Mouse (Mus musculus) olfactory bulb, adult 2 months (tissue): Measurements from ENCODE around the gene Frmpd4. TPM values are rescaled to one million over a fixed set of nuclear protein-coding genes. Genes with fewer than 3 reads are reported as not detected.

ENCODE experiments used
- H3K27ac ChIP-seq: fragments of 200-500 bp; 2 replicates; pipeline ENCODE4 v1.5.1; 2012; ENCODE audit warnings: low read depth, low read length; ENCODE audit not compliant: insufficient read depth
- H3K4me1 ChIP-seq: fragments of 200-500 bp; 2 replicates; pipeline ENCODE4 v1.6.1; 2012; ENCODE audit warnings: low read length; ENCODE audit not compliant: control insufficient read depth, insufficient read depth
- H3K4me3 ChIP-seq: fragments of 200-500 bp; 2 replicates; pipeline ENCODE4 v1.5.1; 2012; ENCODE audit warnings: mild to moderate bottlenecking, low read depth, low read length, moderate library complexity; ENCODE audit not compliant: insufficient read depth
- CTCF ChIP-seq: fragments of 200-500 bp; IDR thresholded peaks from 2 replicates; pipeline ENCODE4 v1.5.1; 2012; ENCODE audit warnings: low read depth, mild to moderate bottlenecking, low read length, moderate library complexity; ENCODE audit not compliant: insufficient read depth
- POLR2A ChIP-seq: fragments of 200-500 bp; IDR thresholded peaks from 2 replicates; pipeline ENCODE4 v1.6.1; 2012; ENCODE audit warnings: mild to moderate bottlenecking, low read depth, low read length, moderate library complexity; ENCODE audit not compliant: insufficient read depth
- WGBS: fragments of 180-500 bp; shearing (Covaris S2); methylation state at CpG from one replicate; pipeline ENCODE4 v1.1.7; 2018; 5-methylcytosine and 5-hydroxymethylcytosine counted together
- polyA plus RNA-seq: library from polyadenylated mRNA; stranded (reverse); fragments of >200 nt; gene quantifications from 2 replicates; pipeline ENCODE4 v1.2.4, GENCODE M21; 2012; ENCODE audit warnings: low replicate concordance; ENCODE audit not compliant: missing spikeins, insufficient read depth, insufficient read length

The Frmpd4 gene
- polyA plus RNA-seq, 1 experiment, result not detected

GRCm38 (mm10) chrX:168403512-168403911, 173.5 kb downstream of the Frmpd4 start:
- no peak for TF ChIP-seq CTCF
- no peak for TF ChIP-seq POLR2A
- H3K27ac ChIP-seq, result no peak overlapping the region
- H3K4me3 ChIP-seq, result no peak overlapping the region
- no peaks in the 10 kb centered on the region for H3K4me1 ChIP-seq
- 85% methylated on average over 2 of the region's 2 CpGs for WGBS

- TF ChIP-seq POLR2A (no peak), CTCF (no peak)
- 62% methylated on average over 2 of the region's 2 CpGs for WGBS
- no peak overlapping the region for H3K4me3 ChIP-seq
- no peaks in the 10 kb centered on the region for H3K4me1 ChIP-seq
- no peak overlapping the region for H3K27ac ChIP-seq
Observed at GRCm38 (mm10) chrX:168350431-168350830, 226.6 kb downstream of the Frmpd4 start.

GRCm38 (mm10) chrX:168349320-168350225, 227.5 kb downstream of the Frmpd4 start:
- Histone ChIP-seq H3K4me3 (no peak overlapping the region), H3K4me1 (no peaks in the 10 kb centered on the region), H3K27ac (no peak overlapping the region)
- no peak for TF ChIP-seq POLR2A
- WGBS, result 78% methylated on average over 5 of the region's 5 CpGs

GRCm38 (mm10) chrX:168338212-168338611, 238.8 kb downstream of the Frmpd4 start:
- Histone ChIP-seq H3K27ac (no peak overlapping the region), H3K4me1 (no peaks in the 10 kb centered on the region), H3K4me3 (no peak overlapping the region)
- TF ChIP-seq CTCF (no peak), POLR2A (no peak)

- H3K4me3 ChIP-seq, result no peak overlapping the region
- H3K4me1 ChIP-seq, result no peaks in the 10 kb centered on the region
- no peak for TF ChIP-seq CTCF
- no peak for TF ChIP-seq POLR2A
- WGBS, result 83% methylated on average over 3 of the region's 3 CpGs
- H3K27ac ChIP-seq, result no peak overlapping the region
Observed at GRCm38 (mm10) chrX:168325161-168325560, 251.9 kb downstream of the Frmpd4 start.

- WGBS, result 91% methylated on average over 1 of the region's 1 CpGs
- H3K4me3 ChIP-seq, result no peak overlapping the region
- no peaks in the 10 kb centered on the region for H3K4me1 ChIP-seq
- no peak overlapping the region for H3K27ac ChIP-seq
- TF ChIP-seq POLR2A (no peak), CTCF (no peak)
Observed at GRCm38 (mm10) chrX:168312158-168312557, 264.9 kb downstream of the Frmpd4 start.

GRCm38 (mm10) chrX:168310143-168310542, 266.9 kb downstream of the Frmpd4 start:
- 21% methylated on average over 1 of the region's 1 CpGs for WGBS
- TF ChIP-seq POLR2A (no peak), CTCF (no peak)
- no peak overlapping the region for H3K27ac ChIP-seq
- H3K4me3 ChIP-seq, result no peak overlapping the region
- H3K4me1 ChIP-seq, result no peaks in the 10 kb centered on the region

- 80% methylated on average over 3 of the region's 3 CpGs for WGBS
- Histone ChIP-seq H3K4me3 (no peak overlapping the region), H3K27ac (no peak overlapping the region), H3K4me1 (no peaks in the 10 kb centered on the region)
- TF ChIP-seq POLR2A (no peak), CTCF (no peak)
Observed at GRCm38 (mm10) chrX:168292506-168292905, 284.5 kb downstream of the Frmpd4 start.

GRCm38 (mm10) chrX:168207034-168207433, 370.0 kb downstream of the Frmpd4 start:
- Histone ChIP-seq H3K4me1 (no peaks in the 10 kb centered on the region), H3K4me3 (no peak overlapping the region), H3K27ac (no peak overlapping the region)
- 47% methylated on average over 3 of the region's 3 CpGs for WGBS
- TF ChIP-seq CTCF, result no peak
- TF ChIP-seq POLR2A, result no peak

- WGBS, result 13% methylated on average over 1 of the region's 1 CpGs
- H3K27ac ChIP-seq, result no peak overlapping the region
- no peak overlapping the region for H3K4me3 ChIP-seq
- H3K4me1 ChIP-seq, result no peaks in the 10 kb centered on the region
- TF ChIP-seq CTCF, result no peak
- no peak for TF ChIP-seq POLR2A
Observed at GRCm38 (mm10) chrX:168191944-168192343, 385.1 kb downstream of the Frmpd4 start.
